Mouse (Mus musculus) heart, postnatal 0 days (tissue): ENCODE data around the gene Efhd2. TPM values are rescaled to one million over a fixed set of nuclear protein-coding genes. Genes with fewer than 3 reads are reported as not detected.

Experiments used
- ATAC-seq: fragments of 200-750 bp; cut with Nextera tagmentation; 2 replicates; pipeline ENCODE4 v1.8.0; 2017; ENCODE audit warnings: low read depth, moderate number of reproducible peaks, moderate library complexity; ENCODE audit not compliant: insufficient read depth
- DNase-seq: peaks from one replicate; pipeline ENCODE4 v3.0.0-alpha.2; 2016; ENCODE audit warnings: low spot score
- H3K27ac ChIP-seq: fragments of 300-500 bp; sonication (generic); 2 replicates; pipeline ENCODE4 v1.5.1; 2014; ENCODE audit warnings: low read depth, mild to moderate bottlenecking
- H3K27me3 ChIP-seq: fragments of 300-500 bp; sonication (generic); 2 replicates; pipeline ENCODE4 v1.6.1; 2014; ENCODE audit warnings: low read length, mixed read lengths; ENCODE audit not compliant: control insufficient read depth, insufficient read depth
- H3K36me3 ChIP-seq: fragments of 300-500 bp; sonication (generic); replicated peaks from 2 replicates; pipeline ENCODE4 v1.6.1; 2014; ENCODE audit warnings: low read length, mixed read lengths; ENCODE audit not compliant: control insufficient read depth, insufficient read depth
- H3K4me1 ChIP-seq: fragments of 300-500 bp; sonication (generic); 2 replicates; pipeline ENCODE4 v1.6.1; 2014; ENCODE audit warnings: antibody characterized with exemption; ENCODE audit not compliant: control insufficient read depth, insufficient read depth
- H3K4me2 ChIP-seq: fragments of 300-500 bp; sonication (generic); 2 replicates; pipeline ENCODE4 v1.6.1; 2014; ENCODE audit warnings: low read depth, mild to moderate bottlenecking, low read length, moderate library complexity
- H3K4me3 ChIP-seq: fragments of 300-500 bp; sonication (generic); 2 replicates; pipeline ENCODE4 v1.5.1; 2014; ENCODE audit warnings: low read depth, low read length
- H3K9ac ChIP-seq: fragments of 300-500 bp; sonication (generic); replicated peaks from 2 replicates; pipeline ENCODE4 v1.6.1; 2014; ENCODE audit warnings: low read depth, low read length, mixed read lengths
- H3K9me3 ChIP-seq: fragments of 300-500 bp; sonication (generic); replicated peaks from 2 replicates; pipeline ENCODE4 v1.6.1; 2016; ENCODE audit warnings: low read length; ENCODE audit not compliant: control insufficient read depth
- CTCF ChIP-seq: IDR thresholded peaks from 2 replicates; pipeline ENCODE4 v1.5.1; 2016; ENCODE audit warnings: antibody characterized with exemption, control low read depth, low read depth
- EP300 ChIP-seq: IDR thresholded peaks from 2 replicates; pipeline ENCODE4 v1.6.1; 2016; ENCODE audit warnings: antibody characterized with exemption, low read depth
- WGBS: fragments of 180-500 bp; shearing (Covaris S2); extraction: QIAGEN DNeasy Blood & Tissue Kit; methylation state at CpG from one replicate; pipeline ENCODE4 v1.1.7; 2014; 5-methylcytosine and 5-hydroxymethylcytosine counted together
- polyA plus RNA-seq: library from polyadenylated mRNA; unstranded; fragments of >200 nt; fragmentation: Nextera tagmentation; extraction: Ambion mirVana; gene quantifications from 2 replicates; pipeline ENCODE4 v1.2.1, GENCODE M21; 2015
- total RNA-seq: library from RNA; depleted of rRNA; stranded (reverse); fragments of >200 nt; gene quantifications from 2 replicates; pipeline ENCODE4 v1.2.3, GENCODE M21; 2014; ENCODE audit warnings: low replicate concordance

The Efhd2 gene
- total and polyA plus RNA-seq, 2 experiments from 2014 or later = 42.9 to 56.9 TPM

DNA sequence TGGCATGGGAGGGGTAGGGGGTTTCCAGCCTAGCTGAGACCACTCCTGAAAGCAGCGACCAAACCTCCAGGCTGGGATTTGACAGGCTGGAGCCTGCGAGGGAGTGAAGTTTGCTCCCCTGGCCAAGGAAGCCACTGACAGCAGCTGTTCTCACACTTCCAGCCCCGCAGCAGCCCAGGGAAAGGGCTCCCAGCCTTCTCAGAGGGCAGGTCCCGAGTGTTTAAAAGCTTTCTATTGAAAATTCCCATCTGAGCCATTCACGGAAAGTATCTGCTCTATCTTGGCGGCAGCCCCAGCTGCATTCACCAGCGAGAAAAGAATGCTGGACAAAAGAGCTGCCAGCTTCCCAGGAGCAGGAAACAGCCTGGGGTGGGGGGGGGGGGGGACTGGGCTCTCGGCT, 25.2 kb upstream of the Efhd2 start:
- peak; percentile 68 for DNase-seq
- H3K9me3 ChIP-seq = no peaks in the 10 kb centered on the region
- peak; percentile 50 for ATAC-seq
- H3K36me3 ChIP-seq = no peaks in the 10 kb centered on the region
- peaks cover 11% of the 10 kb centered on the region; the same call in 1 of the 2 replicates for H3K4me1 ChIP-seq
- 9% methylated on average over 7 of the region's 8 CpGs for WGBS
- no peak overlapping the region for H3K9ac ChIP-seq
- TF ChIP-seq EP300 (no peak), CTCF (no peak)
- no peak overlapping the region for H3K4me3 ChIP-seq
- peak overlapping the region; percentile 10 for H3K4me2 ChIP-seq
- 0 out of 2 replicates have a peak, but pooled peaks cover 4% of the 10 kb centered on the region for H3K27me3 ChIP-seq
- H3K27ac ChIP-seq = peak overlapping the region; percentile 49

DNA sequence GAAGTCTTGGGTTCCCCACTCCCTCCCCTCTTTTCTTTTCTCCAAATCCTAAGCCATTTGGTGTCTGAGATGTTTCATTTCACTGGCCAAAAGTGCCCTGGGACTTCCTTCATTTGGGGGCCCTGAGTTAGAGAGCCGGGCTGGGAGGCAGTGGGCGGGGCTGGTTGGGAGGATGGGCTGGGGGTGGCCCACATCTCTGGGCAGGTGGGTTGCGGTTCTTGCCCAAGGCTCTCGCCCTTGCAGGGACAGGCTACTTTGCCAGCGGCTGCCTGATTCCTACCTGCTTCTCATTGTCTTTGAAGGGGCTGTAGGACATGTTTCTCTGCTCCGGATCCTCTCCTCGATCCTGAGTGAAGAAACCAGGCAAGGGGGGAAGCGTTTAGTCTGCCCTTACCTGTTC, 24.2 kb upstream of the Efhd2 start:
- Histone ChIP-seq H3K9me3 (no peaks in the 10 kb centered on the region), H3K27me3 (no peaks in the 10 kb centered on the region), H3K4me1 (peaks cover 11% of the 10 kb centered on the region; the same call in 1 of the 2 replicates), H3K4me3 (no peak overlapping the region), H3K9ac (no peak overlapping the region), H3K4me2 (no peak overlapping the region), H3K36me3 (no peaks in the 10 kb centered on the region), H3K27ac (no peak overlapping the region)
- ATAC-seq (no peak), DNase-seq (no peak)
- TF ChIP-seq CTCF (no peak), EP300 (no peak)
- WGBS = 92% methylated on average over 8 of the region's 8 CpGs

DNA sequence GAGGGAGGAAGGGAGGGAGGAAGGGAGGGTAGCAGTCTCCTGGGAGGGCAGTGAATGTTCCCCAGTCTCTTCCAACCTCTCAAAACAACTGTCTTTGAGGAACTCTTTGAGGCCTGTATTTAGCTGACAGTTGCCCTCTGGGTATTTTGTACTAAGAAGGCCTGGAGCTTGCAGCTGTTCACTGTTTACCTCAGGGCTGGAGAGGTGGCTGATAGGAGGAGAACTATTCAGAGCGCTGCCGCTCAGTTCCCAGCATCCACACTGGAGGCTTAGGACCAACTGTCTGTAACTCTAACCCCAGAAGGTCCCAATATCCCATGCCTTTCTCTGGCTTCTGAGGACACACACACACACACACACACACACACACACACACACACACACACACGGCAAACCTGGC, 23.1 kb upstream of the Efhd2 start:
- no peak overlapping the region for H3K9ac ChIP-seq
- TF ChIP-seq EP300 (no peak), CTCF (no peak)
- no peaks in the 10 kb centered on the region for H3K9me3 ChIP-seq
- H3K4me3 ChIP-seq = no peak overlapping the region
- H3K27ac ChIP-seq = no peak overlapping the region
- H3K4me1 ChIP-seq = peaks cover 11% of the 10 kb centered on the region; the same call in 1 of the 2 replicates
- no peak for DNase-seq
- no peaks in the 10 kb centered on the region for H3K36me3 ChIP-seq
- no peaks in the 10 kb centered on the region for H3K27me3 ChIP-seq
- 39% methylated on average over 3 of the region's 3 CpGs for WGBS
- no peak overlapping the region for H3K4me2 ChIP-seq
- no peak for ATAC-seq

DNA sequence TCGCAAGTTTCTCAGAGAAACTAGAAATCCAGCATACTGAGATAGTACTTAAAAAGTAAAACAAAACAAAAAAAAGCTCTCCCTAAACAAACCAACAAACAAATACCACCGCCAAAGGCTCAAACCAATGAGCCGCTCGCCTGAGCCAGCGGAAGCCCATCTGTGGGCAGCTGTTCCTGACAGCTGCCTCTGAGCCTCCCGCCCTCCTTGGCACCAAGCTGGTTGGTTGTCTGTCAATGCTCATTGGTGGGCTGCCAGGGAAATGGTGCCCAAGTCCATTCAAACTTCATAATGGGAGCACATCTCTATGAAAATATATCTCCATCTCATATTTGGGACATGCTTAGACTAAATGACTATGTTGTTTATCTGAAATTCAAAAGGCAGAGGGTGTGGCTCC, 22.5 kb upstream of the Efhd2 start:
- H3K4me2 ChIP-seq = no peak overlapping the region
- H3K36me3 ChIP-seq = no peaks in the 10 kb centered on the region
- ATAC-seq = no peak
- no peak overlapping the region for H3K9ac ChIP-seq
- H3K27ac ChIP-seq = no peak overlapping the region
- H3K4me3 ChIP-seq = no peak overlapping the region
- no peaks in the 10 kb centered on the region for H3K9me3 ChIP-seq
- 92% methylated on average over 6 of the region's 6 CpGs for WGBS
- peaks cover 11% of the 10 kb centered on the region; the same call in 1 of the 2 replicates for H3K4me1 ChIP-seq
- H3K27me3 ChIP-seq = no peaks in the 10 kb centered on the region
- TF ChIP-seq CTCF = no peak
- no peak for TF ChIP-seq EP300
- no peak for DNase-seq

DNA sequence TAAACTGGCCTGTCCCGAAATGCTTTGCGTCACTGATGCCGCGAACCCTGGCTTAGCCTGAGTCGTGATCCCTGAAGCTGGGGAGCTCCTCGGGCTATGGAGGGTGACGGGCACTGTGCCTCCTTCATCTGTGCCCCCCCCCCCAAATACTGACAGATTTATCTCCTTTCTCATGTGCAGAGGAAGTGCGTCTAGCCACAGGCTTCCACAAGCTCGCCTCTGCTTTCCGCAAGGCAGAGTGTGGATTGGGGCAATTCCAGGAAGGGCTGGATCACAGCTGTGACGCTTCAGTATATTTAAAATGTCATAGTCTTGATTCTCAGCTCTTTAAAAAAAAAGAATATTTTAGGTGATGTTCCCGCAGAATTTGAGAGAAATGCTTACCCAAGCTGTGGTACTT, 21.1 kb upstream of the Efhd2 start:
- WGBS = 51% methylated on average over 12 of the region's 12 CpGs
- no peak overlapping the region for H3K4me2 ChIP-seq

DNA sequence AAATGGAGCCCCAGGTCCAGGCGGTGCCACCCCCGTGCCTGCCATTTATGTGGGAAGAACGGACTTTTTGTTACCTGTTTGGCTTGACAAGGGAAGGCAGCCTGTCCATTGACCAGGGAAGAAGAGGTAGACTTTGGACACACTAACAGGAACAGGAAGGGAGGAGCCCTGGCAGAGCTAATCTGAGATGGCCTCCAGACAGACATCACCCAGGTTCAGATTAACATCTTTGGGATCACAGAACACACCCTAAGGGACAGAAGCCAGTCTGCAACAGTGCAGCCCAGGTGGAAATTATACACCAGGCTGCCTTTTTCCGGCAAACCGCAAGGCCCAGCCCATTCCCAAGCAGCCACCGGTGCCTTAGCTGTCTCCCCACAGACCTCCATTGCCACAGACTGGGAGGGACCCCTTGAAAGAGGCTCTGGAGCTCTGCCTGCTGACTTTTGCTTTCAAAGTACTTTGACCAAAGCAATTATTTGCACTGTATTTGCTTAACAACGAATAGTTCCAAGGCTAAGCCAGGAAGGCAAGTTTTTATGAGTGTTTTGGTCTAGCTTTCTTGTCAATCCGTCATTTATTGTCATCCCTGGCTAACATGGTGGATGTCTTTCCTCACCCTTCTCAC, 18.6 kb upstream of the Efhd2 start:
- Histone ChIP-seq H3K4me2 (no peak overlapping the region), H3K27me3 (no peaks in the 10 kb centered on the region)

More for the DNA sequence above, 21.1 kb upstream of the Efhd2 start:
- TF ChIP-seq EP300 (no peak), CTCF (no peak)
- Histone ChIP-seq H3K27me3 (no peaks in the 10 kb centered on the region), H3K4me3 (no peak overlapping the region), H3K4me1 (peaks cover 7% of the 10 kb centered on the region; the same call in 1 of the 2 replicates), H3K9ac (no peak overlapping the region), H3K9me3 (no peaks in the 10 kb centered on the region), H3K27ac (no peak overlapping the region), H3K36me3 (no peaks in the 10 kb centered on the region)
- DNase-seq = no peak
- ATAC-seq = no peak

More for the DNA sequence above, 18.6 kb upstream of the Efhd2 start:
- TF ChIP-seq EP300 = no peak
- no peak for TF ChIP-seq CTCF
- Histone ChIP-seq H3K36me3 (no peaks in the 10 kb centered on the region), H3K4me3 (no peak overlapping the region), H3K27ac (no peak overlapping the region), H3K9ac (no peak overlapping the region), H3K9me3 (no peaks in the 10 kb centered on the region), H3K4me1 (no peaks in the 10 kb centered on the region)
- ATAC-seq (no peak), DNase-seq (no peak)
- WGBS = 84% methylated on average over 8 of the region's 8 CpGs
